Mouse (Mus musculus) common myeloid progenitor, adult 5-6 weeks (primary cell): ENCODE results near the gene Tmem59. TPM values are rescaled to one million over a fixed set of nuclear protein-coding genes. Genes with fewer than 3 reads are reported as not detected.

ENCODE experiments used
- ATAC-seq: replicated peaks from 2 replicates; pipeline ENCODE4 v1.8.0; 2016; ENCODE audit warnings: low read depth, mild to moderate bottlenecking, moderate TSS enrichment, inconsistent platforms; ENCODE audit not compliant: poor library complexity, severe bottlenecking
- total RNA-seq: library from RNA; stranded (forward); fragments of 200-1000, 187-1606 nt; gene quantifications from 2 replicates; pipeline ENCODE4 v1.2.3, GENCODE M21; 2017

Gene Tmem59
- total RNA-seq, 1 experiment from 2014 or later, result 141 TPM

- ATAC-seq, result peak; percentile 39
Measured at GRCm38 (mm10) chr4:107178830-107179490, 761 bp downstream of the Tmem59 start, which contains the start of gene Tceanc2. TSS of gene Tceanc2 (minus strand) at chr4:107179116.

GRCm38 (mm10) chr4:107179561-107179960, 1.4 kb downstream of the Tmem59 start:
- 0 out of 2 replicates have a peak, but pooled peaks have one; percentile 0 for ATAC-seq

DNA sequence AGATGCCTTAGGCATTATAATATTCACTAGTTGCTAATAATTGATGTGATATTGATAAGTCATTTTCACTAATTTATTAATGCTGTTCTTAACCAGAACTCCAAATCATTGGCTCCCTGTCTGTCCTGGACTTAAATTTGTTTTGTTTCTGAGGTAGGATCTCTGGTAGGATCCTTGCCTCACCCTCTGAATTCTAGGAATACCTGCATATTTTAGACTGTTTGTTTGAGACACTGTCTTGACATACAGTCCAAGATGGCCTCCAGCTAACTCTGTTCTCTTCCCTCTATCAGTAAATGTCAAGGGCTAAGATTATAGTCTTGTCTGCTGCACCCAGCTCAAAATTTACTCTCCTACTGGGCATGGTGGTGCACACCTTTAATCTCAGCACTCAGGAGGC, 2.5 kb downstream of the Tmem59 start:
- ATAC-seq, result no peak

GRCm38 (mm10) chr4:107181866-107182265, 3.7 kb downstream of the Tmem59 start:
- no peak for ATAC-seq

GRCm38 (mm10) chr4:107182796-107183195, 4.6 kb downstream of the Tmem59 start:
- ATAC-seq, result no peak

GRCm38 (mm10) chr4:107183203-107183602, 5.0 kb downstream of the Tmem59 start:
- no peak for ATAC-seq

DNA sequence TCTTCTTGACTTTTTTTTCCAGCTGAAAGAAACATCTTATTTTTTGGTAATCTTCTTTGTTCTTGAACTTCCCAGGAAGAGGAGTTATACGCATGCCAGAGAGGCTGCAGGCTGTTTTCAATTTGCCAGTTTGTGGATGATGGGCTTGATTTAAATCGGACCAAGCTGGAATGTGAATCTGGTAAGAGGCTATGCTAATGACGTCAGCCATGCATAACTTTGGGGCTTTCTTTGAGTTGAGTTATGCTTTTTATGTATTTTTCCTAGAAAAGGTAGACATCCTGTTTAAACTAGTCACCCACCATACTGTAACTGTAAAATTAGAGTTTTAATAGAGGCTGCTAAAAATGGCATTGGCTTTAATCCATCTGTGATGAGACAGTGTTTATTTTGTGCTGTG, 7.5 kb downstream of the Tmem59 start:
- ATAC-seq, result no peak

GRCm38 (mm10) chr4:107193841-107194240, 15.6 kb downstream of the Tmem59 start:
- ATAC-seq, result 0 out of 2 replicates have a peak, but pooled peaks have one; percentile 39

DNA sequence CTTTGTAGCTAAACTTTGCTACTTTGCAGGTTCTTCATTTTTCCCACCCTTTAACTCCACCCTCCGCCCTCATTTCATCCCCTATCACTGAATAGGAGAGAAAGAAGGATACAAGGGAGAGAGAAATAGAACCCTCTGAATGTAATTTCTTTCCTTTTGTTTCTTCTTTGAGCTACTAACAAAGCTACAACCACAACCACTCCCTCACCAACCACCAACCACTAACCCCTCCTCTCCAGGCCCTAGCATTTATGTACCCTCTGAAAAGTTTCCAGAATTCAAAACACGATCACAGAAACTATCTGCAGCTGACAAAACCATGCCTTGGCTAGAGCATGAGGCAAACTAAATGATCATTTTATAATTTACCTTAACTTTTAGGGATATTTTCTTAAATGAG, 18.3 kb downstream of the Tmem59 start:
- ATAC-seq, result no peak

DNA sequence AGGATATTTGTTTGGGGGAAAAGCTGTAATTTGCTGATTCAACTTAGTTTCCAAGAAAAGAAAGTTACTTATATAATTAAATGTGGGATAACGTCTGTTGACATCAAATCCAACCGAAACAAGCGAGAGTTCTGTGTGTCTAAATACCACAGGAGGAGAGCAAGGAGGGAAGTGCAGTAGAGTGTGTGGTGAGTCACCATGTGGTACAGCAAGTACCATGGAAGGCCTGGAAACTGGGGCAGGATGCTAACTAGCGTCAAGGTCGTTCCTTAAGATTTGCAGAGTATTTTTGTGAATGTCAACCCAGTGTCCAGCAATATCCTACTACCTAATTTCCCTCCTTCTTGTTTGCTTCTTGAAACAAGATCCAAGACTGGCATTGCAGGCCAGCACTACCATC, 19.9 kb downstream of the Tmem59 start:
- ATAC-seq, result no peak

- no peak for ATAC-seq
Measured at GRCm38 (mm10) chr4:107201779-107202178, 23.6 kb downstream of the Tmem59 start.

- ATAC-seq, result no peak
Measured at GRCm38 (mm10) chr4:107203001-107203400, 24.8 kb downstream of the Tmem59 start.

GRCm38 (mm10) chr4:107207016-107207415, 28.8 kb downstream of the Tmem59 start:
- ATAC-seq, result no peak

DNA sequence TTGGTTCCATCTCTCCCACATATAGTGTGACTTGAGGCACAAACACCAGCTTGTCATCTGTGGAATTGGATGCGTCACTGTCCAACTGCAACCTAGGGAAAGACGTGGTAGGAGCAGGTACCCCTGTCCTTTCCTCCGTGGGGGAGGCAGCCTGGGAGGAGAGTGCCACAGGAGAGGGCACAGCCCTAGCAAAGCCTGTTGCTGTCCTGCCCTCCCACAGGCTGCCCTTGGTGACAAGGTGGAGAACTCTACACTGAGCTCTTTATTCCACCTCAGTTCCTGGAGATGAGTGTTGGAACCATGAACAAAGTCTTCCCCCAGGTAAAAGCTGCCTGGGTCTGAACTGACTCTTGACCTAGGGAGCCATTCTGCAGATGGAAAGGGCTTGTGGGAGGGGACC, 30.7 kb downstream of the Tmem59 start, which contains the start of gene Ldlrad1:
Ldlrad1 (plus strand) TSS at position 301 of the 400 bp plus-strand sequence.
- no peak for ATAC-seq

GRCm38 (mm10) chr4:107210483-107211097, 32.4 kb downstream of the Tmem59 start:
- ATAC-seq, result peak; percentile 68

DNA sequence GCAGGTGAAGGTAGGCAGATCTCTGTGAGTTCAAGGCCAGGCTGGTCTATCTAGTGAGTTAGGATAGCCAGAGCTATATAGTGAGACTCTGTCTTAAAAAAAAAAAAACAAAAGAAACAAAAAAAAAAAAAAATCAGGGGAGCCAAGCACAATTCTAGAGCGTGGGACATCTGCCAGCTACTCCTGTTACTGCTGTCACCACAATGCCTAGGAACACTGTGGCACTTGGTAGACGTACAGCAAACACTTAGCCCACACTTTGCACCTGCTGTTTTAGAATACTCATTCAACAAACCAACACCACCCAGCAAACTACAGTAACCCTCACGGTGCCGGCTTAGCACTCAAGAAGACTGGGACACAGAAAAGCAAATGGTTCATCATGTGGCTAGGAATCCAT, 33.3 kb downstream of the Tmem59 start:
- no peak for ATAC-seq

GRCm38 (mm10) chr4:107211936-107212335, 33.7 kb downstream of the Tmem59 start:
- no peak for ATAC-seq

DNA sequence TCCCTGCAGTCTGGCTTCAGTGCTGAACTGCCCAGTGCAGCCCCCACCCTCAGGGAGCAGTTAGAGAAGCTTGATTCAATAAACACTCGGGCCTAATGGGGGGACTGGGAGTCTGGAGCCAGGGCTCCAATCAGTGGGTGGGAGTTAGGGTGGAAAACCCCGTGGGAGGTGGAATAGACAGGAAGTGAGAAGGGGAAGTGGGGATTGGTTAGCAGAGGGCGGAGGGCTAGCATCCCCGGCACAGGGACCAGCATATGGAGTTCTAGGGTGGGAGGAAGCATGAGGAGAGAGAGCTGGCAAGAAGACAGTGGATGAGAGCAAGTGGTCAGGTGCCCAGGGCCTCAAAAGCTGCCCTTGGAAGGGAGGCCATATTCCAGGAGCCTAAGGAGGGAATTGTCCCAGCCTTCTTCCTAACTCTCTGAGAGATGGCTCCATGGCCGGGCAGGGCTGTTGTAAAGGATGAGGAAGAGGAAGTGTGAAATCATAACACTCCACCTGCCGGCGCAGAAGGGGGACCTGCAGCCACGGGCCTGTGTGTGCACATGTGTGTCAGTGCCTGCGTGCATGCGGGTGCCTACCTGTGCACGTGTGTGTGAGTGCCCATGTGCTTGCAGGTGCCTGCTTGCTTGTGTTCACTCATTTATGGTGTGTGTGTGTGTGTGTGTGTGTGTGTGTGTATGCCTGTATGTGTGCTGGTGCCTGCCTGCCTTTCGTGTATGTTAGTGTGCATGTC, 35.2 kb downstream of the Tmem59 start:
- 0 out of 2 replicates have a peak, but pooled peaks have one; percentile 24 for ATAC-seq

DNA sequence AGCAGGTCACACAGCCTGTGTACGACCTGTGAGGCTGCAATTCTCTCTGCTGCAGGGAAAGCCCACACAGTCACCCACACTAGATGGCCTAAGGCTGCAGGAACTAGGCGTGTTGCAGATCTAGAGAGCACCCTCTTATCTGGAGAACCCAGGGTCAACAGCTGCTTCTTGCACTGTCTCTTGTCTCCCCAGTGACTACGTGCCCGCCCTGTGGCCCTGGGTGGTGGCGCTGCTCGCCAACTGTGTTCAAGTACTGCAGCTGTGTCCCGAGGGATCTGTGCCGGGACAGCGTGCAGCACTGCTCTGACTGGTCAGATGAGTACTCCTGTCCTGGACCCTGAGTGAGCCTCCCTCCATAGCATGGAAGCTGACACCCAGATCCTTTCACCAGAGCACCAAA, 39.4 kb downstream of the Tmem59 start:
- peak; percentile 82 for ATAC-seq

GRCm38 (mm10) chr4:107221524-107221923, 43.3 kb downstream of the Tmem59 start:
- no peak for ATAC-seq
